Mouse (Mus musculus): ENCODE measurements at regions not wholly inside any gene's neighbourhood (a gene's known extent, or its start where the extent isn't known, plus 50 kb on each side); places are given as distances from the start of the nearest gene placed in this dataset.

- WGBS, result 78% methylated on average over 5 of the region's 5 CpGs
These were observed 112.0 kb upstream of the Mycn start for GRCm38 (mm10) chr12:13053746-13054145.

GRCm38 (mm10) chr12:13052845-13053623 is 111.3 kb upstream of the Mycn start:
- H3K4me1 ChIP-seq (replicated peaks), result peaks cover 18% of the 10 kb centered on the region
- no peak overlapping the region for H3K4me3 ChIP-seq
- H3K27ac ChIP-seq (replicated peaks), result no peak overlapping the region
- no peaks in the 10 kb centered on the region for H3K27me3 ChIP-seq
- H3K36me3 ChIP-seq, result no peaks in the 10 kb centered on the region
- no peak overlapping the region for H3K9ac ChIP-seq
- no peaks in the 10 kb centered on the region for H3K9me3 ChIP-seq
- no peak overlapping the region for H3K4me2 ChIP-seq
- ATAC-seq (ENCODE audit: low FRiP score, low read depth), result no peak
- 59% methylated on average over 9 of the region's 9 CpGs for WGBS

More at GRCm38 (mm10) chr12:13053746-13054145, 112.0 kb upstream of the Mycn start:
- Histone ChIP-seq H3K27me3 (no peaks in the 10 kb centered on the region), H3K9me3 (no peaks in the 10 kb centered on the region), H3K9ac (no peak overlapping the region), H3K27ac (replicated peaks) (no peak overlapping the region), H3K4me1 (replicated peaks) (peaks cover 13% of the 10 kb centered on the region), H3K4me3 (no peak overlapping the region), H3K4me2 (no peak overlapping the region), H3K36me3 (no peaks in the 10 kb centered on the region)
- ATAC-seq (ENCODE audit: low FRiP score, low read depth), result no peak

GRCm38 (mm10) chr12:13052164-13052563 is 110.5 kb upstream of the Mycn start:
- H3K4me3 ChIP-seq, result no peak overlapping the region
- H3K4me1 ChIP-seq (replicated peaks), result peaks cover 18% of the 10 kb centered on the region
- H3K4me2 ChIP-seq, result no peak overlapping the region
- no peaks in the 10 kb centered on the region for H3K9me3 ChIP-seq
- no peaks in the 10 kb centered on the region for H3K27me3 ChIP-seq
- ATAC-seq (ENCODE audit: low FRiP score, low read depth), result no peak
- WGBS, result 36% methylated on average over 6 of the region's 6 CpGs
- no peak overlapping the region for H3K27ac ChIP-seq (replicated peaks)
- H3K36me3 ChIP-seq, result no peaks in the 10 kb centered on the region
- H3K9ac ChIP-seq, result no peak overlapping the region

- H3K9ac ChIP-seq, result no peak overlapping the region
- no peaks in the 10 kb centered on the region for H3K9me3 ChIP-seq
- peaks cover 18% of the 10 kb centered on the region for H3K4me1 ChIP-seq (replicated peaks)
- no peak overlapping the region for H3K4me2 ChIP-seq
- ATAC-seq (ENCODE audit: low FRiP score, low read depth), result no peak
- WGBS, result 58% methylated on average over 8 of the region's 8 CpGs
- H3K27ac ChIP-seq (replicated peaks), result no peak overlapping the region
- no peak overlapping the region for H3K4me3 ChIP-seq
- H3K36me3 ChIP-seq, result no peaks in the 10 kb centered on the region
- H3K27me3 ChIP-seq, result no peaks in the 10 kb centered on the region
These were observed 107.9 kb upstream of the Mycn start for GRCm38 (mm10) chr12:13049659-13050058.

- Histone ChIP-seq H3K4me1 (replicated peaks) (peaks cover 18% of the 10 kb centered on the region), H3K4me2 (no peak overlapping the region), H3K27ac (replicated peaks) (no peak overlapping the region), H3K27me3 (no peaks in the 10 kb centered on the region), H3K4me3 (no peak overlapping the region), H3K36me3 (no peaks in the 10 kb centered on the region), H3K9me3 (no peaks in the 10 kb centered on the region), H3K9ac (no peak overlapping the region)
- ATAC-seq (ENCODE audit: low FRiP score, low read depth), result no peak
- WGBS, result 25% methylated on average over 13 of the region's 13 CpGs
These were observed 106.5 kb upstream of the Mycn start for GRCm38 (mm10) chr12:13048168-13048727.

- 60% methylated on average over 7 of the region's 7 CpGs for WGBS
- Histone ChIP-seq H3K36me3 (no peaks in the 10 kb centered on the region), H3K27ac (replicated peaks) (no peak overlapping the region), H3K4me3 (no peak overlapping the region), H3K27me3 (no peaks in the 10 kb centered on the region), H3K4me2 (no peak overlapping the region), H3K9me3 (no peaks in the 10 kb centered on the region), H3K9ac (no peak overlapping the region), H3K4me1 (replicated peaks) (no peaks in the 10 kb centered on the region)
- no peak for ATAC-seq (ENCODE audit: low FRiP score, low read depth)
These were observed 101.2 kb upstream of the Mycn start for GRCm38 (mm10) chr12:13042934-13043333.

- no peak for ATAC-seq (ENCODE audit: low FRiP score, low read depth)
- H3K9ac ChIP-seq, result no peak overlapping the region
- no peak overlapping the region for H3K4me2 ChIP-seq
- H3K27me3 ChIP-seq, result no peaks in the 10 kb centered on the region
- no peaks in the 10 kb centered on the region for H3K36me3 ChIP-seq
- 82% methylated on average over 5 of the region's 5 CpGs for WGBS
- H3K27ac ChIP-seq (replicated peaks), result no peak overlapping the region
- no peaks in the 10 kb centered on the region for H3K9me3 ChIP-seq
- H3K4me3 ChIP-seq, result no peak overlapping the region
- no peaks in the 10 kb centered on the region for H3K4me1 ChIP-seq (replicated peaks)
These were observed 93.5 kb upstream of the Mycn start for GRCm38 (mm10) chr12:13035108-13035741.

GRCm38 (mm10) chr12:13030333-13030732 is 88.6 kb upstream of the Mycn start:
- H3K9me3 ChIP-seq, result no peaks in the 10 kb centered on the region
- H3K27ac ChIP-seq (replicated peaks), result no peak overlapping the region
- no peaks in the 10 kb centered on the region for H3K27me3 ChIP-seq
- no peak overlapping the region for H3K4me3 ChIP-seq
- WGBS, result 85% methylated on average over 7 of the region's 7 CpGs
- no peak overlapping the region for H3K9ac ChIP-seq
- H3K36me3 ChIP-seq, result no peaks in the 10 kb centered on the region
- no peak for ATAC-seq (ENCODE audit: low FRiP score, low read depth)
- peaks cover 9% of the 10 kb centered on the region; the same call in 1 of the 2 replicates for H3K4me1 ChIP-seq (replicated peaks)
- H3K4me2 ChIP-seq, result no peak overlapping the region

GRCm38 (mm10) chr12:13028086-13028485 is 86.4 kb upstream of the Mycn start:
- ATAC-seq (ENCODE audit: low FRiP score, low read depth), result no peak
- Histone ChIP-seq H3K4me3 (no peak overlapping the region), H3K9me3 (no peaks in the 10 kb centered on the region), H3K9ac (no peak overlapping the region), H3K27ac (replicated peaks) (no peak overlapping the region), H3K27me3 (no peaks in the 10 kb centered on the region), H3K4me1 (replicated peaks) (peaks cover 24% of the 10 kb centered on the region), H3K36me3 (no peaks in the 10 kb centered on the region), H3K4me2 (no peak overlapping the region)
- 75% methylated on average over 3 of the region's 3 CpGs for WGBS

GRCm38 (mm10) chr12:13026041-13026580 is 84.4 kb upstream of the Mycn start:
- Histone ChIP-seq H3K4me1 (replicated peaks) (peaks cover 24% of the 10 kb centered on the region), H3K4me3 (no peak overlapping the region), H3K9me3 (no peaks in the 10 kb centered on the region), H3K4me2 (no peak overlapping the region), H3K36me3 (no peaks in the 10 kb centered on the region), H3K27me3 (no peaks in the 10 kb centered on the region), H3K27ac (replicated peaks) (no peak overlapping the region), H3K9ac (no peak overlapping the region)
- WGBS, result 49% methylated on average over 7 of the region's 7 CpGs
- peak; percentile 75 for ATAC-seq (ENCODE audit: low FRiP score, low read depth)

- Histone ChIP-seq H3K9me3 (no peaks in the 10 kb centered on the region), H3K9ac (no peak overlapping the region), H3K27ac (replicated peaks) (peak overlapping the region; percentile 57; the same call in 1 of the 2 replicates), H3K4me3 (no peak overlapping the region), H3K27me3 (no peaks in the 10 kb centered on the region), H3K36me3 (no peaks in the 10 kb centered on the region), H3K4me2 (no peak overlapping the region), H3K4me1 (replicated peaks) (peaks cover 24% of the 10 kb centered on the region)
- peak; percentile 84 for ATAC-seq (ENCODE audit: low FRiP score, low read depth)
- WGBS, result 21% methylated on average over 8 of the region's 8 CpGs
These were observed 82.6 kb upstream of the Mycn start for GRCm38 (mm10) chr12:13024215-13024841.
